Mouse (Mus musculus) hindbrain, embryonic 11.5 days (tissue): Measurements from ENCODE around the gene Mas1. TPM values are rescaled to one million over a fixed set of nuclear protein-coding genes. Genes with fewer than 3 reads are reported as not detected.

Experiments used
- ATAC-seq: fragments of 200-750 bp; cut with Nextera tagmentation; 2 replicates; pipeline ENCODE4 v1.8.0; 2017; ENCODE audit warnings: mild to moderate bottlenecking, moderate TSS enrichment, moderate library complexity; ENCODE audit not compliant: low FRiP score
- DNase-seq: peaks from one replicate; pipeline ENCODE4 v3.0.0-alpha.2; 2015; ENCODE audit warnings: low spot score
- H3K27ac ChIP-seq: fragments of 300-500 bp; sonication (generic); 2 replicates; pipeline ENCODE4 v1.5.1; 2014; ENCODE audit warnings: mild to moderate bottlenecking, low read depth, low read length
- H3K27me3 ChIP-seq: fragments of 300-500 bp; sonication (generic); 2 replicates; pipeline ENCODE4 v1.6.1; 2014; ENCODE audit warnings: mild to moderate bottlenecking, low read length, moderate library complexity, mixed read lengths; ENCODE audit not compliant: control insufficient read depth, insufficient read depth
- H3K36me3 ChIP-seq: fragments of 300-500 bp; sonication (generic); 2 replicates; pipeline ENCODE4 v1.6.1; 2014; ENCODE audit warnings: mild to moderate bottlenecking, low read length, moderate library complexity, mixed read lengths; ENCODE audit not compliant: control insufficient read depth, insufficient read depth
- H3K4me1 ChIP-seq: fragments of 300-500 bp; sonication (generic); replicated peaks from 2 replicates; pipeline ENCODE4 v1.6.1; 2014; ENCODE audit warnings: low read length, mixed read lengths; ENCODE audit not compliant: control insufficient read depth, insufficient read depth
- H3K4me2 ChIP-seq: fragments of 300-500 bp; sonication (generic); replicated peaks from 2 replicates; pipeline ENCODE4 v1.6.1; 2014; ENCODE audit warnings: mild to moderate bottlenecking, low read depth, low read length
- H3K4me3 ChIP-seq: fragments of 300-500 bp; sonication (generic); 2 replicates; pipeline ENCODE4 v1.5.1; 2014; ENCODE audit warnings: low read depth, low read length
- H3K9ac ChIP-seq: fragments of 300-500 bp; sonication (generic); 2 replicates; pipeline ENCODE4 v1.6.1; 2014; ENCODE audit warnings: low read depth, low read length
- H3K9me3 ChIP-seq: fragments of 300-500 bp; sonication (generic); 2 replicates; pipeline ENCODE4 v1.6.1; 2016; ENCODE audit warnings: low read length; ENCODE audit not compliant: control insufficient read depth
- WGBS: fragments of 180-500 bp; shearing (Covaris S2); extraction: QIAGEN DNeasy Blood & Tissue Kit; methylation state at CpG from one replicate; pipeline ENCODE4 v1.1.7; 2014; 5-methylcytosine and 5-hydroxymethylcytosine counted together
- polyA plus RNA-seq: library from polyadenylated mRNA; unstranded; fragments of >200 nt; fragmentation: Nextera tagmentation; extraction: Ambion mirVana; gene quantifications from 2 replicates; pipeline ENCODE4 v1.2.1, GENCODE M21; 2014

Mas1 gene
- polyA plus RNA-seq = 0.08 and 0.14 TPM in 2 replicates

DNA sequence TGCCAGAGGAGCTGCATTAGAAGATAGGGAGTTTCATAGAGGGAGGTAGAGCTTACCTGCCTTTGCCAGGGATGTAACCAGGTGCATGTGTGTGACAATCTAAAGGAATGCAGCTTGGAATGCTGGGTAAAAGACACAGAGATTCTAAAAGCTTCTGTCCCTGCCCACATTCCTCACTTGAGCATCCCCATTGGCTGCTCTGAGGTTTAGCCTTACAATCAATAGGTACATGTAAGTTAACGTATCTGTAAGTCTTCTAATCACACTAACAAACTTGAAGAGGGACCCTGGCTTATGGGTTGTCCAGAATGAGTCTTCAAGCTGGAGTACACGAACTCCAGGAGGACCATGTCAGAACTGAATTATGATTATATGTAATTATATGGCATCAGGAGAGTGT is at the start of gene Mas1:
Gene Mas1, minus strand, starts transcription at position 101 of the 400 bp plus-strand sequence.
- DNase-seq (no peak), ATAC-seq (no peak)
- Histone ChIP-seq H3K27ac (no peak within 1 kb of the TSS), H3K9me3 (no peaks in the 10 kb centered on the region), H3K9ac (no peak within 1 kb of the TSS), H3K27me3 (no peaks in the 10 kb centered on the region), H3K36me3 (no peaks in the 10 kb centered on the region), H3K4me3 (no peak within 1 kb of the TSS), H3K4me2 (no peak within 1 kb of the TSS), H3K4me1 (no peaks in the 10 kb centered on the region)
- 55% methylated on average over 2 of the region's 2 CpGs for WGBS

DNA sequence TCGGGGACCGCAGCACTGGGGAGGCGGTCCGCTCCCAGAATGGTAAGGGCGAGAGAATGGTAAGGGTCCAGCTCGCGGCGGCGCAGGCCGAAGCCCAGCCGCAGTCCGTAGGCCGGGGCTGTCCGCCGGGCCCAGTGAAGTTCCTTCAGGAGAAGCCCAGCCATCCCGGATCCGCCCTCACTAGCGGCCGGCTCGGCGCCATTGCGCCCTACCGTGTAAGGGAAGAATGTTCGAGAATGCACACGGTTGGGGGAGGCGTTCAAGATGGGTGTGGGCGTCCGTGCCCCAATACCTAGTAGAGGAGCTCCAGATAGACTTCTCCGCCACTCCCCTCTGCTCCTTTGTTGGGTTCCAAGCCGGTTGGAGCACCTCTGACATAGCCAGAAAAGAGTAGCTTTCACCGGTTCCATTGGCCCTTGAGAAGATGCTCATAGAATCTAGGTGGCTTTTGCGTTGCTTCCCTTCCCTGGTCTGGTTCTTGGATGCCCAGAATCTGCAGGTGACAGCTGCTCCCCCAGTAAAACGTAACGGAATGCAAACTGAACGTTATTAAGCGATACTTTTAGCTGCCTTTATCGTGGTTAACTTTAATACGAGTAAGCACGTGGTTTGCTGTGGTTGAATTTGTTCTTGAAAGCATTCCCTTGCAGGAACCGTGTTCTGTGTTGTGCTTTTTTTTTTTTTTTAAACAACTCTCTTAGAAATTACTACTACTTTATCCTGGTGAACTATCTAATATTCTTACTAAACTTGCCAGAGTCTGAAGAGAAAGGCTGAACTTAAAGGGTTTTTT is 48.8 kb upstream of the Mas1 start:
- DNase-seq (no peak), ATAC-seq (peak; percentile 79)
- H3K9ac ChIP-seq = peak overlapping the region; percentile 93
- 1% methylated on average over 40 of the region's 40 CpGs for WGBS
- H3K4me1 ChIP-seq = no peaks in the 10 kb centered on the region
- peak overlapping the region; percentile 78 for H3K27ac ChIP-seq
- no peaks in the 10 kb centered on the region for H3K27me3 ChIP-seq
- H3K36me3 ChIP-seq = peaks cover 11% of the 10 kb centered on the region
- peak overlapping the region; percentile 55 for H3K4me2 ChIP-seq
- peak overlapping the region; percentile 87 for H3K4me3 ChIP-seq
- no peaks in the 10 kb centered on the region for H3K9me3 ChIP-seq

DNA sequence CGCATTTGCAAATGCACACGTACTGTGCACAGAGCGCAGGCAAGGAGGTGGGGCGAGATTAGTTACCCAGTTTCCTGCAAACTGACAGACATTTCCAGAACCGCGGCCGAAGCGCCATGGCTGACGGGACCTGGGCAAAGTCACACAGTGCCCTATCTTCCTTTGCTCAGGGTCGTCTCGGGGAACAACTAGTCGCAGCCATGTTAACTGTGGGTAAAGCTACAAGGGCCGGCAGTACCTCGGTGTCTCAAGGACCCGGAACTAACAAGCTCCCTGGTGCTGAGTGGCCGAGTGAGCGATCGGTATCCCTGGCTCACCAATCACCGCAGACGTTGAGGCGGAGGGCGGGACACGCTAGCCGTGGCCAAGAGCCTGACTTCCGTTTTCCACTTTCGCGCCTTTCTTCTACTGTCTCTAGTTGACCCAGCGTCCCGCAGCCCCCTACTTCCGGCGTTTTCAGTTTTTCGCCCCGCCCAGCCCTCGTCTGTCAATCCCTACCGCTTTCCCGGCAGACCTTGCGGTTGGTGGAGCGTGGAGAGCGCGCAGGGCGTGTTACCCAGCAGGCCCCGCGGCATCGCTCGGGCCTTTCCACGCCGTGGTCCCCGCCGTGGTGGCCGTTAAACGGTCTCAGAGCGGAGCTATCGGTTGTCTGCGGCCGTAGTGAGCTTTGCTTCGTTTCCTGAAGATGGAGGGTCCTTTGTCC is 48.1 kb upstream of the Mas1 start, which contains the start of gene Mrpl18:
Gene Mrpl18, minus strand, starts transcription at position 465 of the 703 bp plus-strand sequence.
- peak; percentile 99 for ATAC-seq

DNA sequence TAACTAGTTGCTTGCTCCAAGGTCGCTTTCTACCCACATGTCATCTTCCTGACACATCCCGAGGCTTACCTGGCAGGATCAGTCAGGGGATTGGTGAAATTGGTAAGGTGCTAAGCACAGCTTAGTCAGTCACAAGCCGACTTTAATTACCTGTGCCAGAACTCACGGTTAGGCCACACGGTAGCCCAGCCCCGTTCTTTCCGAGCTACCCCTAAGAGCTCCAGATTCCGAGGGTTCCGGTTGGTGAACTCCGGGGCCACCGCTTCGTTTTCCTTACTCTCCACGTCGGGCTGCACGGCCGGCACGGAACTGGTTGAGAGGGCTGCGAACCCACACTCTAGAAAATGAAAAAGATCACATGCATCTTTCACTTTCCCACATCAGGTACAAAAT is 47.5 kb upstream of the Mas1 start, which contains the start of gene Tcp1:
Gene Tcp1, plus strand, starts transcription at position 214 of the 393 bp plus-strand sequence.
- H3K4me2 ChIP-seq = peak within 1 kb of the TSS; percentile 83
- H3K27me3 ChIP-seq = no peaks in the 10 kb centered on the region
- peaks cover 7% of the 10 kb centered on the region for H3K36me3 ChIP-seq
- no peaks in the 10 kb centered on the region for H3K9me3 ChIP-seq
- 2% methylated on average over 18 of the region's 18 CpGs for WGBS
- no peaks in the 10 kb centered on the region for H3K4me1 ChIP-seq
- ATAC-seq (peak; percentile 10), DNase-seq (no peak)
- peak within 1 kb of the TSS; percentile 78 for H3K27ac ChIP-seq
- H3K4me3 ChIP-seq = peak within 1 kb of the TSS; percentile 87
- H3K9ac ChIP-seq = peak within 1 kb of the TSS; percentile 93

More for the DNA sequence above, 48.1 kb upstream of the Mas1 start, which contains the start of gene Mrpl18:
- Histone ChIP-seq H3K4me3 (peak within 1 kb of the TSS; percentile 87), H3K4me1 (no peaks in the 10 kb centered on the region), H3K36me3 (peaks cover 8% of the 10 kb centered on the region), H3K27ac (peak within 1 kb of the TSS; percentile 78), H3K4me2 (peak within 1 kb of the TSS; percentile 83), H3K9ac (peak within 1 kb of the TSS; percentile 93), H3K9me3 (no peaks in the 10 kb centered on the region), H3K27me3 (no peaks in the 10 kb centered on the region)
- under 1% methylated on average over 56 of the region's 56 CpGs for WGBS
- peak; percentile 99 for DNase-seq

DNA sequence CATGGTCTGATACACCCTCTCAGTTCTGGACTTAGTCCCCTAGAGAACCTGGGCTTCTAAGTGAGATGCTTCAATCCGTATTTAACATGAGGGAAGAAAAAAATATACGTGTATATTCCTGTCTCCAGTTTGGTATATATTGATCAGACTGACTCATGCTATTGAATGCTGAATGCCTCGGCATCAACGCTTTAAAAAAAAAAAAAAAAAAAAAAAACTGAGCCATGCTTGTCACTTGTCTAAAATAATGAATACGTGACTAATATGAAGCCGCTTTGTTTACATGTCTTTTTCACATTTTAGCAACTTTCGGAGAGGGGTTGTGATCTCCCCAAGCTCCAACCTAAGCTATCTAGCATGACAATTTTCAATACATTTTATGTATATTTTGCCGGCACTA is 42.4 kb upstream of the Mas1 start:
- H3K4me1 ChIP-seq = no peaks in the 10 kb centered on the region
- H3K9me3 ChIP-seq = no peaks in the 10 kb centered on the region
- no peak overlapping the region for H3K4me3 ChIP-seq
- ATAC-seq (no peak), DNase-seq (no peak)
- no peaks in the 10 kb centered on the region for H3K27me3 ChIP-seq
- WGBS = 88% methylated on average over 8 of the region's 8 CpGs
- peaks cover 5% of the 10 kb centered on the region for H3K36me3 ChIP-seq
- H3K4me2 ChIP-seq = no peak overlapping the region
- no peak overlapping the region for H3K27ac ChIP-seq
- H3K9ac ChIP-seq = no peak overlapping the region

DNA sequence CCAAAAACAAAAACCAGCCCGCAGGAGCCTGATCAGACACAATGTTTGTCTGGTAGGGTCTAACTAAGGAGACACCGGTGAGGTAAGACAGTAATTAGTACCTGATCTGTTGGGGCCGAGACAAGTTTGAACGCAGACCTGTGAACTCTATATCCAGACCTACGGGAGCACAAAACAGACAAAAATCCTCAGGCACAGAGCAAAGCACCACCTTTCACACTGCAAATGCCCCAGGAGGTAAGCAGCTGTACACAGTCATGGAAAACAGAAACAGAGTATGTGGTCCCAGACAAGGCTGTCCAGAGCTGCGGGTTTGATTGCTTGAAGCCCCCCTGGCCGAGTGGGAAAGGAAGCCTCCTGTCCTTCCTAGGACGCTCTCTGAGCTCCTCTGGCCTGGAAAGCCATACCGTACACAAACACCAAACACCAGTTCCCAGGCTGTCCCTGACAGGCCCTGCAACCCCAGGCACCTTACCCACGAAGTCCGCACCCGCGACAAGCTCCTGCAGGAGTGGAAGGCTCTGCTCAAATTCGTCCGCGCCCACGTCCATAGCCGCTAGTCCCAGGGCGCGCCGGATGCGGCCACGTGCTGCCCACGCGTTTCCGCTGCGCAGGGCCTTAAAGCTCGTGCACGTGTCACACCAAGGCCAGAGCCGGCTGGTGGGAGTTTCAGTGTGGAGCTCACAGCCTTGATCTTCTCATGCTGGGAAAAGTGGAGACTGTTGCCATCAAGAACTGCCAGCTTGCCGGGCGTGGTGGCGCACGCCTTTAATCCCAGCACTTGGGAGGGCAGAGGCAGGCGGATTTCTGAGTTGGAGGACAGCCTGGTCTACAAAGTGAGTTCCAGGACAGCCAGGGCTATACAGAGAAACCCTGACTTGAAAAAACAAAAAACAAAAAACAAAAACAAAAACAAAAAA is 41.7 kb upstream of the Mas1 start, which contains the start of gene Pnldc1:
Gene Pnldc1, minus strand, starts transcription at position 870 of the 920 bp plus-strand sequence.
- no peaks in the 10 kb centered on the region for H3K9me3 ChIP-seq
- no peak within 1 kb of the TSS for H3K27ac ChIP-seq
- 81% methylated on average over 35 of the region's 35 CpGs for WGBS
- no peak within 1 kb of the TSS for H3K9ac ChIP-seq
- DNase-seq = no peak
- no peak for ATAC-seq
- no peak within 1 kb of the TSS for H3K4me3 ChIP-seq
- H3K4me2 ChIP-seq = no peak within 1 kb of the TSS
- H3K4me1 ChIP-seq = no peaks in the 10 kb centered on the region
- peaks cover 5% of the 10 kb centered on the region for H3K36me3 ChIP-seq
- H3K27me3 ChIP-seq = no peaks in the 10 kb centered on the region

DNA sequence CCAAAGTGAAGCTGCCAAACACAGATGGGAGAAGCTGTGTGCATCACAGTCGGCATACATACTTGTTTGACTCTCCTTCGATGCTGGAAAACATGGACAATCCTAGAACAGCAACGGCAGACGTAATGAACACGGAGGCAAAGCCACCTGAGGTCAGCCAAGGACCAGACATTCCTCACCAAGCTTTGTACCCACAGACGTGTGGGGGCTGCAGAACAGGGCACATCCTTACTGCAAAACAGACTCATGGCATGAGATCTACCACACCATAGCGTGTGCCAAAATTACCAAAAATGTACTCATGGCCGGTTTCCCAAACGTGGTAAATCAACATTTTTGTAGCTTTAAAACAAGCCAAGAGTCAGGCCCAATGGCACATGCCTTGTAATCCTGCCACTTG is 38.5 kb upstream of the Mas1 start:
- DNase-seq (no peak), ATAC-seq (no peak)
- Histone ChIP-seq H3K27me3 (no peaks in the 10 kb centered on the region), H3K36me3 (no peaks in the 10 kb centered on the region), H3K27ac (no peak overlapping the region), H3K4me2 (no peak overlapping the region), H3K4me3 (no peak overlapping the region), H3K9me3 (no peaks in the 10 kb centered on the region), H3K4me1 (peaks cover 4% of the 10 kb centered on the region; the same call in 1 of the 2 replicates), H3K9ac (no peak overlapping the region)
- 90% methylated on average over 9 of the region's 9 CpGs for WGBS

DNA sequence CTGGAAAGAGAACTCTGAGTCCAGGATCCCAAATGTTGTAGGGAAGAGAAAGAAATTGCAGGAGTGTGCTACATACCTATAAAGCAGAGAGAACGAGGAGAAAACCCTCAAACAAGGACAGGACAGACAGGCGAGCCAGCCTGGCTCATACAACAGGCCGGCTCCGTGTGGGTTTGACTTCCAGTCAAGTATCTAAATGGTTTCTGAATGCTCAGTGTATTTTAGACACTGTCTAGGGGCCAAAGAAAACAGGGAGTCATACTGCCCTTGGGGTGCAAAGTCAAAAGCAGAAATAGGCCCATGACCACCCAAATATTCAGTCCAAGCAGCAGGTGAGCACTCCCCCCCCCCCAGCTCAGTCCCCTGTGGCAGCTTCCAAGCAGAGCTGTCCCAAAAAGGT is 37.9 kb upstream of the Mas1 start:
- Histone ChIP-seq H3K27me3 (no peaks in the 10 kb centered on the region), H3K4me1 (peaks cover 4% of the 10 kb centered on the region; the same call in 1 of the 2 replicates), H3K36me3 (no peaks in the 10 kb centered on the region), H3K4me2 (no peak overlapping the region), H3K9me3 (no peaks in the 10 kb centered on the region), H3K9ac (no peak overlapping the region), H3K27ac (no peak overlapping the region), H3K4me3 (no peak overlapping the region)
- no peak for ATAC-seq
- 80% methylated on average over 4 of the region's 4 CpGs for WGBS
- no peak for DNase-seq
